Mouse (Mus musculus) forebrain, embryonic 10.5 days (tissue): ENCODE data around the gene Lhx6. TPM values are rescaled to one million over a fixed set of nuclear protein-coding genes. Genes with fewer than 3 reads are reported as not detected.
A peak's percentile ranks its signal among the peaks of the same experiment; 100 is the strongest.
"Not testable (repeated sequence)": the region's sequence is repeated elsewhere in the genome, so short reads cannot be mapped to it uniquely, and the experiment has no call there.

ENCODE experiments used
- DNase-seq: peaks from one replicate; pipeline ENCODE4 v3.0.0-alpha.2; 2017; ENCODE audit warnings: low spot score; ENCODE audit errors: extremely low spot score
- H3K27ac ChIP-seq: fragments of 300-500 bp; sonication (generic); 2 replicates; pipeline ENCODE4 v1.5.1; 2016; ENCODE audit warnings: mild to moderate bottlenecking
- H3K27me3 ChIP-seq: fragments of 300-500 bp; sonication (generic); 2 replicates; pipeline ENCODE4 v1.6.1; 2016; ENCODE audit warnings: mild to moderate bottlenecking; ENCODE audit not compliant: poor library complexity, severe bottlenecking
- H3K36me3 ChIP-seq: fragments of 300-500 bp; sonication (generic); replicated peaks from 2 replicates; pipeline ENCODE4 v1.6.1; 2016; ENCODE audit warnings: mild to moderate bottlenecking, moderate library complexity
- H3K4me1 ChIP-seq: fragments of 300-500 bp; sonication (generic); 2 replicates; pipeline ENCODE4 v1.6.1; 2016
- H3K4me3 ChIP-seq: fragments of 300-500 bp; sonication (generic); 2 replicates; pipeline ENCODE4 v1.5.1; 2016; ENCODE audit warnings: mild to moderate bottlenecking, moderate library complexity
- H3K9me3 ChIP-seq: fragments of 300-500 bp; sonication (generic); 2 replicates; pipeline ENCODE4 v1.6.1; 2016; ENCODE audit warnings: mild to moderate bottlenecking, moderate library complexity
- WGBS: fragments of 180-500 bp; shearing (Covaris S2); methylation state at CpG from one replicate; pipeline ENCODE4 v1.1.7; 2016; 5-methylcytosine and 5-hydroxymethylcytosine counted together
- polyA plus RNA-seq: library from polyadenylated mRNA; unstranded; fragments of >200 nt; fragmentation: Nextera tagmentation; extraction: Ambion mirVana; gene quantifications from 2 replicates; pipeline ENCODE4 v1.2.1, GENCODE M21; 2016

Gene Lhx6
- 2.2 and 2.8 TPM in 2 replicates for polyA plus RNA-seq

GRCm38 (mm10) chr2:36104956-36105741, at the start of gene Lhx6:
TSS of gene Lhx6 (minus strand) at chr2:36105408.
- Histone ChIP-seq H3K4me1 (peaks cover 43% of the 10 kb centered on the region), H3K9me3 (no peaks in the 10 kb centered on the region), H3K36me3 (no peaks in the 10 kb centered on the region), H3K27me3 (peaks cover 100% of the 10 kb centered on the region), H3K4me3 (peak within 1 kb of the TSS; percentile 54), H3K27ac (peak within 1 kb of the TSS; percentile 65)
- under 1% methylated on average over 58 of the region's 58 CpGs for WGBS
- no peak for DNase-seq

GRCm38 (mm10) chr2:36152401-36152800, 47.2 kb upstream of the Lhx6 start:
- not testable (repeated sequence) for H3K9me3 ChIP-seq, H3K27ac ChIP-seq, DNase-seq, H3K4me3 ChIP-seq, H3K27me3 ChIP-seq, H3K4me1 ChIP-seq
- WGBS: 98% methylated on average over 4 of the region's 4 CpGs
- peaks cover 53% of the 10 kb centered on the region for H3K36me3 ChIP-seq

GRCm38 (mm10) chr2:36148876-36149365, 43.7 kb upstream of the Lhx6 start:
- Histone ChIP-seq H3K27ac (no peak overlapping the region), H3K27me3 (no peaks in the 10 kb centered on the region), H3K4me1 (no peaks in the 10 kb centered on the region), H3K4me3 (no peak overlapping the region), H3K36me3 (peaks cover 37% of the 10 kb centered on the region), H3K9me3 (no peaks in the 10 kb centered on the region)
- 86% methylated on average over 7 of the region's 7 CpGs for WGBS
- no peak for DNase-seq

DNA sequence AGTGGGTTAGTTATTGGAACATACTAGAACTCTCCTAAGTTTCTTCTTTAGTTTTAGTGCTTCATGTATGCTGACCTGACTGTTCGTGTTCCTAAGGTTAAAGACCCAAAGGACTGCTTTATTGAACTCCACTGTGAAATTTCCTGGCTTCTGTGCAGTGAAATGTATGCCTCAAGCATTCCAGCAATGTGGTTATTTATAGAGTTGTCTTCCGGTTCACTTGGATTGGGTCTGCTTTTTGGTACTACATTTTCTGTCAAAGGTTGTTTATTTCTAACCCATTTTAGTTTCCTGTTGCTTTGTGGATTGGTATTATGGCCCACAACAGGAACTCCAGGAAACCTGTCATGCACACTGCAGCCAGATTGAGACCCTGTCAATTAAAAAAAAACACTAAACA, 33.9 kb upstream of the Lhx6 start:
- DNase-seq: no peak
- Histone ChIP-seq H3K9me3 (no peaks in the 10 kb centered on the region), H3K27me3 (no peaks in the 10 kb centered on the region), H3K4me1 (peaks cover 19% of the 10 kb centered on the region), H3K4me3 (no peak overlapping the region), H3K36me3 (peaks cover 29% of the 10 kb centered on the region), H3K27ac (no peak overlapping the region)
- 81% methylated on average over 2 of the region's 2 CpGs for WGBS

DNA sequence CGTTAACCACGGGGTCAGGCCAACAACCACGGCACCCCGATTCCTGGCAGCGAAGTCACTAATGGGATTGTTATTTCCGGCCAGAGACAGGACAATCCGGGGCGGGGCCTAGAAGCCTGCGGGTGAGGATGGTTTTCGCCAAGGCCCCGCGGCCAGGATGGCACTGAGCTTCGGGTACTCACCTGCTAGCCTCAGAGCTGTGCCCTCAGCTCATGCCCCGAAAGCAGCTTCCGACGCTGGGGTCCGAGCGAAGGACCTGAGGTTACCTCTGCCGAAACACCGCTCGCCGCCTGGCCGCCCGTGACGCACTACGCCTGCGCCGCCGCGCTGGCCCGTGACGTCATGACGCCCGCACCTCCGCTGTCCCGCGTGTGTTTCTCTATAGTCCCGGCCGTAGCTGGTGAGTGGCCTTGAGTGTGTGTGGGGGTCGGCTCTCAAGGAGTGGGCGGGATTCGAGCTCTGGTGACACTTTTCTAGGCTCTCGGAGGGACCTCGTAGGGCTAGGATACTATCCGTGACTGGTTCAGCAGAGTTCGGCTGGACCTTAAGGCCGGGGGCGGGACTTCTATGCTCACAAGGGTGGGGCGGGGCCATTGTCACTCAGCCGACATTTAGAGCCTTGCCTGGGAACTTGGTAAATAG, 31.2 kb upstream of the Lhx6 start, which contains the start of the genes Mrrf and Rbm18:
Gene Mrrf (plus strand): TSS at position 90 of the 642 bp plus-strand sequence.
Gene Rbm18 (minus strand): TSS at position 474 of the 642 bp plus-strand sequence.
- WGBS: under 1% methylated on average over 50 of the region's 50 CpGs
- peak; percentile 87 for DNase-seq
- Histone ChIP-seq H3K4me1 (peaks cover 19% of the 10 kb centered on the region), H3K9me3 (no peaks in the 10 kb centered on the region), H3K36me3 (peaks cover 34% of the 10 kb centered on the region), H3K27ac (peak within 1 kb of the TSS; percentile 95), H3K27me3 (no peaks in the 10 kb centered on the region), H3K4me3 (peak within 1 kb of the TSS; percentile 72)

GRCm38 (mm10) chr2:36135887-36136286, 30.7 kb upstream of the Lhx6 start:
- DNase-seq: no peak
- H3K36me3 ChIP-seq: peaks cover 36% of the 10 kb centered on the region
- H3K27me3 ChIP-seq: no peaks in the 10 kb centered on the region
- H3K9me3 ChIP-seq: no peaks in the 10 kb centered on the region
- H3K27ac ChIP-seq: peak overlapping the region; percentile 95
- H3K4me1 ChIP-seq: peaks cover 19% of the 10 kb centered on the region
- 0% methylated on average over 4 of the region's 4 CpGs for WGBS
- H3K4me3 ChIP-seq: peak overlapping the region; percentile 72

GRCm38 (mm10) chr2:36129051-36129450, 23.8 kb upstream of the Lhx6 start:
- WGBS: 86% methylated on average over 3 of the region's 3 CpGs
- Histone ChIP-seq H3K4me1 (no peaks in the 10 kb centered on the region), H3K36me3 (peaks cover 90% of the 10 kb centered on the region), H3K4me3 (no peak overlapping the region), H3K27ac (no peak overlapping the region), H3K27me3 (no peaks in the 10 kb centered on the region), H3K9me3 (no peaks in the 10 kb centered on the region)
- DNase-seq: no peak

- H3K27ac ChIP-seq: no peak overlapping the region
- H3K4me3 ChIP-seq: no peak overlapping the region
- H3K9me3 ChIP-seq: no peaks in the 10 kb centered on the region
- WGBS: 82% methylated on average over 4 of the region's 4 CpGs
- no peak for DNase-seq
- H3K36me3 ChIP-seq: peaks cover 90% of the 10 kb centered on the region
- H3K27me3 ChIP-seq: no peaks in the 10 kb centered on the region
- H3K4me1 ChIP-seq: no peaks in the 10 kb centered on the region
These were observed 22.8 kb upstream of the Lhx6 start for GRCm38 (mm10) chr2:36127973-36128372.

- 92% methylated on average over 9 of the region's 9 CpGs for WGBS
- DNase-seq: no peak
- Histone ChIP-seq H3K27ac (no peak overlapping the region), H3K4me3 (no peak overlapping the region), H3K27me3 (no peaks in the 10 kb centered on the region), H3K36me3 (peaks cover 90% of the 10 kb centered on the region), H3K9me3 (no peaks in the 10 kb centered on the region), H3K4me1 (no peaks in the 10 kb centered on the region)
These were observed 21.7 kb upstream of the Lhx6 start for GRCm38 (mm10) chr2:36126795-36127429.

DNA sequence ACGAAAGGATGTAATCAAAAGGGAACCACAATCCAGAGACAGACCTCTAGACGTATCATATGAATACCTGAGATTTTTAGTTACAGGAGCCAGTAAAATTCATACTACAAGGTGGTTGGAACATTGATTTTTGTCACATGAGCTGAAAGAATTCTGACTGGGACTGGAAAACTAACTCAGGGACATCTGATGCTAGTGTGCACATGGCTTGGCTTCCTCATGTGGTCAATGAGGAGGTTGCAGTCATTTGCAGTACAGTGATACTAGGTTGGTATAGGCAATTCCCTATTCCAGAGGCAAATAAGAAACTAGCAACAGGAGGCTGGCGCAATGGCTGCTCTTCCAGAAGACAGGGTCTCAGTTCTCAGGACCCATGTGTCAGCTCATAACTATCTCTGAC, 7.4 kb upstream of the Lhx6 start:
- no peaks in the 10 kb centered on the region for H3K9me3 ChIP-seq
- H3K27me3 ChIP-seq: peaks cover 40% of the 10 kb centered on the region
- peaks cover 25% of the 10 kb centered on the region for H3K36me3 ChIP-seq
- WGBS: 79% methylated on average over 3 of the region's 3 CpGs
- H3K27ac ChIP-seq: no peak overlapping the region
- no peaks in the 10 kb centered on the region; the same call in 1 of the 2 replicates for H3K4me1 ChIP-seq
- DNase-seq: no peak
- H3K4me3 ChIP-seq: no peak overlapping the region

- Histone ChIP-seq H3K27me3 (peaks cover 80% of the 10 kb centered on the region), H3K4me1 (peaks cover 21% of the 10 kb centered on the region), H3K4me3 (no peak overlapping the region), H3K9me3 (no peaks in the 10 kb centered on the region), H3K36me3 (no peaks in the 10 kb centered on the region), H3K27ac (no peak overlapping the region)
- 12% methylated on average over 7 of the region's 7 CpGs for WGBS
- no peak for DNase-seq
These were observed 3.4 kb upstream of the Lhx6 start for GRCm38 (mm10) chr2:36108615-36109014.

DNA sequence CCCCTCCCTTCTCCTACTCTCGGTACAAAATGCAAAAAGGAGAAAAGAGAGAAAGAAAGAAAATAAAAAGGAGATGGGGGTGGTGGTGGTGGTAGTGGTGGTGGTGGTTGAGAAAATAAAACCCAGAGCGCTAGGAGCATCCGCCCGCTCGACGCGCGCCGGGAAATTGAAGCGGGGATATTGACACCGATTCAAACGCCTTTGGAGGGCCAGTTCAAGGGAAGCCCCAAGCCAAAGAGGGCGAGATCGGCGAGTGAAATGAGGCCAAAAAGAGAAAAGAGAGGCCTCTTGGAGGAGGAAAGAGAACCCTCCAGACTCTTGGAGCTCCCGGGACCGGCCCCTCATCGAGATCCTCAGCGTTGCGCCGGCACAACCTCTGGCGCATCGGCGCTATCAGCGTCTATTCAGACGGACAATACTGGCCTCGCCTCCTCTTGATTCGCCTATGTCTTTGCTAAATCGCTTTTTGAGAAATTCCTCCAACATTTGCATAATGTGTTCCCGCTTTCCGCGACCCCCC, 712 bp downstream of the Lhx6 start:
- H3K4me1 ChIP-seq: peaks cover 43% of the 10 kb centered on the region
- H3K27me3 ChIP-seq: peaks cover 100% of the 10 kb centered on the region
- H3K4me3 ChIP-seq: peak overlapping the region; percentile 54
- peak overlapping the region; percentile 65; the same call in 1 of the 2 replicates for H3K27ac ChIP-seq
- no peaks in the 10 kb centered on the region for H3K36me3 ChIP-seq
- no peaks in the 10 kb centered on the region for H3K9me3 ChIP-seq
- no peak for DNase-seq
- under 1% methylated on average over 32 of the region's 32 CpGs for WGBS
